Mouse (Mus musculus): ENCODE results near the gene Cntnap1. TPM values are rescaled to one million over a fixed set of nuclear protein-coding genes. Genes with fewer than 3 reads are reported as not detected.

Cntnap1 gene
- polyA plus RNA-seq, 1 experiment from 2014 or later, result 2.8 TPM

GRCm38 (mm10) chr11:101174851-101175628, 4.7 kb downstream of the Cntnap1 start, which contains the start of gene Ccr10:
TSS of gene Ccr10 (minus strand) at chr11:101175443.
- Histone ChIP-seq H3K27me3 (peaks cover 63% of the 10 kb centered on the region), H3K4me1 (replicated peaks) (peaks cover 75% of the 10 kb centered on the region)
- no peak for ATAC-seq (ENCODE audit: low FRiP score)

GRCm38 (mm10) chr11:101175636-101176116, 5.4 kb downstream of the Cntnap1 start:
- H3K9ac ChIP-seq, result peak overlapping the region; percentile 67; the same call in 1 of the 2 replicates
- peaks cover 59% of the 10 kb centered on the region for H3K27me3 ChIP-seq
- ATAC-seq (ENCODE audit: low FRiP score), result no peak
- H3K27ac ChIP-seq, result peak overlapping the region; percentile 58; the same call in 1 of the 2 replicates
- H3K9me3 ChIP-seq, result no peaks in the 10 kb centered on the region
- peak overlapping the region; percentile 43 for H3K4me3 ChIP-seq
- H3K4me1 ChIP-seq (replicated peaks), result peaks cover 69% of the 10 kb centered on the region
- no peaks in the 10 kb centered on the region for H3K36me3 ChIP-seq
- H3K4me2 ChIP-seq, result peak overlapping the region; percentile 59
- WGBS, result 9% methylated on average over 11 of the region's 11 CpGs

More at GRCm38 (mm10) chr11:101174851-101175628, 4.7 kb downstream of the Cntnap1 start, which contains the start of gene Ccr10:
- Histone ChIP-seq H3K36me3 (no peaks in the 10 kb centered on the region), H3K9ac (peak within 1 kb of the TSS; percentile 73), H3K9me3 (no peaks in the 10 kb centered on the region), H3K4me2 (peak within 1 kb of the TSS; percentile 59), H3K4me3 (peak within 1 kb of the TSS; percentile 43), H3K27ac (peak within 1 kb of the TSS; percentile 71)
- 19% methylated on average over 14 of the region's 14 CpGs for WGBS

GRCm38 (mm10) chr11:101176117-101176691, 5.9 kb downstream of the Cntnap1 start:
- H3K27me3 ChIP-seq, result peaks cover 59% of the 10 kb centered on the region
- no peaks in the 10 kb centered on the region for H3K9me3 ChIP-seq
- H3K4me1 ChIP-seq (replicated peaks), result peaks cover 66% of the 10 kb centered on the region
- H3K4me3 ChIP-seq, result peak overlapping the region; percentile 43
- no peak for ATAC-seq (ENCODE audit: low FRiP score)
- H3K4me2 ChIP-seq, result peak overlapping the region; percentile 59
- WGBS, result 2% methylated on average over 25 of the region's 25 CpGs
- H3K36me3 ChIP-seq, result no peaks in the 10 kb centered on the region
- peak overlapping the region; percentile 58 for H3K27ac ChIP-seq
- peak overlapping the region; percentile 67 for H3K9ac ChIP-seq

- Histone ChIP-seq H3K36me3 (no peaks in the 10 kb centered on the region), H3K27me3 (peaks cover 61% of the 10 kb centered on the region), H3K27ac (no peak overlapping the region), H3K9me3 (no peaks in the 10 kb centered on the region), H3K9ac (peak overlapping the region; percentile 67), H3K4me2 (peak overlapping the region; percentile 59), H3K4me3 (peak overlapping the region; percentile 43), H3K4me1 (replicated peaks) (peaks cover 59% of the 10 kb centered on the region)
- WGBS, result 27% methylated on average over 22 of the region's 22 CpGs
- no peak for ATAC-seq (ENCODE audit: low FRiP score)
Observed at GRCm38 (mm10) chr11:101176933-101177773, 6.8 kb downstream of the Cntnap1 start.

- H3K4me2 ChIP-seq, result 0 out of 2 replicates have a peak overlapping the region, but pooled peaks have one; percentile 10
- 49% methylated on average over 36 of the region's 36 CpGs for WGBS
- H3K4me1 ChIP-seq (replicated peaks), result peaks cover 48% of the 10 kb centered on the region
- ATAC-seq (ENCODE audit: low FRiP score), result no peak
- no peaks in the 10 kb centered on the region for H3K9me3 ChIP-seq
- H3K27ac ChIP-seq, result no peak overlapping the region
- no peaks in the 10 kb centered on the region for H3K36me3 ChIP-seq
- peaks cover 63% of the 10 kb centered on the region for H3K27me3 ChIP-seq
- H3K9ac ChIP-seq, result peak overlapping the region; percentile 46
- no peak overlapping the region for H3K4me3 ChIP-seq
Observed at GRCm38 (mm10) chr11:101178061-101179058, 8.0 kb downstream of the Cntnap1 start.

- Histone ChIP-seq H3K27me3 (peaks cover 58% of the 10 kb centered on the region), H3K4me3 (no peak overlapping the region), H3K36me3 (no peaks in the 10 kb centered on the region), H3K4me2 (no peak overlapping the region), H3K9ac (no peak overlapping the region), H3K9me3 (no peaks in the 10 kb centered on the region), H3K27ac (no peak overlapping the region), H3K4me1 (replicated peaks) (peaks cover 39% of the 10 kb centered on the region)
- 80% methylated on average over 15 of the region's 15 CpGs for WGBS
- ATAC-seq (ENCODE audit: low FRiP score), result no peak
Observed at GRCm38 (mm10) chr11:101179306-101179705, 9.0 kb downstream of the Cntnap1 start.

GRCm38 (mm10) chr11:101180261-101180660, 9.9 kb downstream of the Cntnap1 start:
- Histone ChIP-seq H3K4me1 (replicated peaks) (peaks cover 29% of the 10 kb centered on the region), H3K9ac (no peak overlapping the region), H3K27me3 (peaks cover 49% of the 10 kb centered on the region), H3K9me3 (no peaks in the 10 kb centered on the region), H3K36me3 (0 out of 2 replicates have a peak, but pooled peaks cover 4% of the 10 kb centered on the region), H3K4me3 (no peak overlapping the region), H3K27ac (no peak overlapping the region), H3K4me2 (no peak overlapping the region)
- no peak for ATAC-seq (ENCODE audit: low FRiP score)
- 61% methylated on average over 17 of the region's 17 CpGs for WGBS

GRCm38 (mm10) chr11:101180846-101181740, 10.8 kb downstream of the Cntnap1 start:
- Histone ChIP-seq H3K9me3 (no peaks in the 10 kb centered on the region), H3K9ac (no peak overlapping the region), H3K4me1 (replicated peaks) (peaks cover 23% of the 10 kb centered on the region), H3K4me3 (no peak overlapping the region), H3K4me2 (no peak overlapping the region), H3K36me3 (peaks cover 5% of the 10 kb centered on the region), H3K27me3 (peaks cover 44% of the 10 kb centered on the region), H3K27ac (no peak overlapping the region)
- WGBS, result 47% methylated on average over 10 of the region's 10 CpGs
- ATAC-seq (ENCODE audit: low FRiP score), result no peak

GRCm38 (mm10) chr11:101181961-101182360, 11.6 kb downstream of the Cntnap1 start:
- WGBS, result 91% methylated on average over 11 of the region's 11 CpGs

GRCm38 (mm10) chr11:101182771-101183517, 12.6 kb downstream of the Cntnap1 start:
- no peak for ATAC-seq (ENCODE audit: low FRiP score)
- H3K4me1 ChIP-seq (replicated peaks), result peaks cover 8% of the 10 kb centered on the region
- WGBS, result 76% methylated on average over 14 of the region's 14 CpGs
- H3K36me3 ChIP-seq, result peaks cover 18% of the 10 kb centered on the region
- H3K4me2 ChIP-seq, result no peak overlapping the region
- no peak overlapping the region for H3K27ac ChIP-seq
- H3K4me3 ChIP-seq, result no peak overlapping the region
- peak overlapping the region; percentile 46; the same call in 1 of the 2 replicates for H3K9ac ChIP-seq
- no peaks in the 10 kb centered on the region for H3K9me3 ChIP-seq
- H3K27me3 ChIP-seq, result peaks cover 28% of the 10 kb centered on the region

More at GRCm38 (mm10) chr11:101181961-101182360, 11.6 kb downstream of the Cntnap1 start:
- H3K27me3 ChIP-seq, result peaks cover 38% of the 10 kb centered on the region
- peaks cover 17% of the 10 kb centered on the region for H3K4me1 ChIP-seq (replicated peaks)
- no peak overlapping the region for H3K4me2 ChIP-seq
- H3K9me3 ChIP-seq, result no peaks in the 10 kb centered on the region
- H3K27ac ChIP-seq, result no peak overlapping the region
- no peak overlapping the region for H3K4me3 ChIP-seq
- ATAC-seq (ENCODE audit: low FRiP score), result no peak
- no peak overlapping the region for H3K9ac ChIP-seq
- peaks cover 13% of the 10 kb centered on the region for H3K36me3 ChIP-seq

Data from hindbrain, embryonic 13.5 days (tissue).